Mouse (Mus musculus) cerebellum, adult 2 months (tissue): ENCODE data around the gene Myo1c.

Experiments
- CTCF ChIP-seq: fragments of 200-500 bp; IDR thresholded peaks from 2 replicates; pipeline ENCODE4 v1.5.1; 2011; ENCODE audit warnings: low read depth, mild to moderate bottlenecking, control low read depth, low read length, moderate library complexity, borderline replicate concordance; ENCODE audit not compliant: insufficient read depth
- POLR2A ChIP-seq: fragments of 200-500 bp; IDR thresholded peaks from 2 replicates; pipeline ENCODE4 v1.6.1; 2011; ENCODE audit warnings: low read length, control low read depth, borderline replicate concordance; ENCODE audit not compliant: insufficient read depth

GRCm38 (mm10) chr11:75687343-75687993 is 37.2 kb downstream of the Myo1c start:
- TF ChIP-seq POLR2A = no peak
- TF ChIP-seq CTCF = no peak
